14 mouse cellular contexts compared by ENCODE assay signal in genomic region chr10:25089705-25090386, GRCm38 (mm10).
"Had no signal": no experiment of that assay in that cellular context is flagged by ENCODE, and none has a peak within 500 bp of the region (broad histone marks: within the 10 kb centered on the region; RNA-seq: fewer than 3 reads in every experiment).

No protein-coding gene starts in this region.

- ATAC-seq: midbrain, embryonic 13.5 days; midbrain, embryonic 15.5 days had no signal

- H3K4me2 ChIP-seq: lung, embryonic 14.5 days; midbrain, embryonic 11.5 days; midbrain, embryonic 13.5 days; midbrain, embryonic 15.5 days; neural tube, embryonic 13.5 days had no signal

- H3K36me3 ChIP-seq: midbrain, embryonic 13.5 days; midbrain, embryonic 15.5 days; neural tube, embryonic 13.5 days had no signal

- H3K4me3 ChIP-seq: megakaryocyte, embryonic 14.5 days; midbrain, embryonic 13.5 days; midbrain, embryonic 15.5 days; neural tube, embryonic 13.5 days had no signal

- H3K9me3 ChIP-seq: midbrain, embryonic 13.5 days; midbrain, embryonic 15.5 days; neural tube, embryonic 13.5 days had no signal

- H3K9ac ChIP-seq: lung, embryonic 14.5 days; midbrain, embryonic 13.5 days; midbrain, embryonic 15.5 days; neural tube, embryonic 13.5 days had no signal

- H3K4me1 ChIP-seq: midbrain, embryonic 13.5 days; midbrain, embryonic 15.5 days; neural tube, embryonic 13.5 days had no signal

- DNase-seq: lung, adult 18-20 months; lung, embryonic 14.5 days; lung, postnatal 10 days; right cerebral cortex, postnatal 14 days; spleen, adult 18-20 months; thymus, adult 18-20 months; thymus, postnatal 14 days; thymus, postnatal 36 days had no signal

- H3K27ac ChIP-seq: macrophage; midbrain, embryonic 13.5 days; midbrain, embryonic 15.5 days; neural tube, embryonic 13.5 days had no signal

- H3K27me3 ChIP-seq: megakaryocyte, embryonic 14.5 days; midbrain, embryonic 13.5 days; midbrain, embryonic 15.5 days; neural tube, embryonic 13.5 days had no signal
